Mouse (Mus musculus): ENCODE measurements around the gene Ppan.

The Ppan gene

GRCm38 (mm10) chr9:20887704-20888385, at the start of gene Ppan:
Ppan (plus strand) TSS chr9:20888175.
- peak; percentile 91 for DNase-seq (ENCODE audit: low spot score)

- no peak for DNase-seq (ENCODE audit: low spot score)
These were observed 49.0 kb upstream of the Ppan start for GRCm38 (mm10) chr9:20838931-20839330.

DNA sequence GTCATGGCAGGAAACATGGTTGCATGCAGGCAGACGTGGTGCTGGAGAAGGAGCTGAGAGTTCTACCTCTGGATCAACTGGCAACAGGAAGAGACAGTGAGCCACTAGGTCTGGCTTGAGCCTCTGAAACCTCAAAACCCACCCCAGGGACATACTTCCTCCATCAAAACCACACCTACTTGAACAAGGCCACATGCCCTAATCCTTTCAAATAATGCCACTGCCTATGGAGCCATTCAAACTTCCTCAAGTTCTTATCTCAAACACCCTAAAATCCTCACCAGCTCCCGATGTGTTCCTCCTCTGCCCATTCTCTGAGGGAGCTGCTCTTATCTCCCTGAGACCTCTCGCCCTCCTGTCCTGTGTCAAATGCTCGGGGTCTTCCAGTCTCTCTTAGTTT, 45.8 kb upstream of the Ppan start:
- no peak for DNase-seq (ENCODE audit: low spot score)

- no peak for DNase-seq (ENCODE audit: low spot score)
These were observed 45.3 kb upstream of the Ppan start for GRCm38 (mm10) chr9:20842670-20843069.

GRCm38 (mm10) chr9:20850179-20850578, 37.8 kb upstream of the Ppan start:
- DNase-seq (ENCODE audit: low spot score) = no peak

DNA sequence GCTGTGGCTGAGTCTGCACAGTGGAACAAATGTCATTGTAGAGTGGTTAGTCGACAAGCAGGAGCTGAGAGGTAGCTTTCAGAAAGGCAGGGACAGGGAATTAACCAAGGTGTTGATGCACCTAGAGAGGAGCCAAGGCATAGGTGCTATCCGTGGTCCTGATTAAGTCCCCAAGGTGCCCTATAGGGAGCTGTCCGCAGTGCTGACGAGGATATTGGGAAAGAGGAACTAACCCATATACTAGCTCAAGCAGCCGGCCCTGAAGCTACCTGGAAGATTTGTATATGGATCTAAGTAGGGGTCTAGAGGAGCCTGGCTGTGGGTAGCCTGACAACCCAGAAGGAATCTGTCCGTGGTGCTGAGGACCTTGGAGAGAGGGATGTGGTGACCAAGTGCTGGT, 30.8 kb upstream of the Ppan start:
- DNase-seq (ENCODE audit: low spot score) = peak; percentile 52

- DNase-seq (ENCODE audit: low spot score) = no peak
These were observed 28.0 kb upstream of the Ppan start for GRCm38 (mm10) chr9:20859926-20860325.

DNA sequence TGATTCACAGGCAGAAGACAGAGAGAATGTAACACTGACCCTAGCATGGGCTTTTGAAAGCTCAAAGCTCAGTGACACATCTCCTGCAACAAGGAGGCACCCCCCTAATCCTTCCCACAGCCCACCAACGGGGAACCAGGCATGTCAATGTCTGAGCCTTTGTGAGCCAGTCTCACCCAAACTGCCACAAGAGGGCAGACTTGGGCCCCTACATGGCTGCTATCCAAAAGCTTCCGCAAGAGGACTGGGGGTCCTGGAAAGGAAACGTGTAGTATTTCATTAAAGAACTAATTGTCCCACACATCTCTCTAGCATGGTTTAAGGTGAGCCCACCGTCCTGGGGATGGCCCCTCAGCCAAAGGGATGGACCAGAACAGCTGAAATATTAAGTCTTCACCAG, 26.2 kb upstream of the Ppan start:
- no peak for DNase-seq (ENCODE audit: low spot score)

- DNase-seq (ENCODE audit: low spot score) = no peak
These were observed 25.8 kb upstream of the Ppan start for GRCm38 (mm10) chr9:20862225-20862624.

DNA sequence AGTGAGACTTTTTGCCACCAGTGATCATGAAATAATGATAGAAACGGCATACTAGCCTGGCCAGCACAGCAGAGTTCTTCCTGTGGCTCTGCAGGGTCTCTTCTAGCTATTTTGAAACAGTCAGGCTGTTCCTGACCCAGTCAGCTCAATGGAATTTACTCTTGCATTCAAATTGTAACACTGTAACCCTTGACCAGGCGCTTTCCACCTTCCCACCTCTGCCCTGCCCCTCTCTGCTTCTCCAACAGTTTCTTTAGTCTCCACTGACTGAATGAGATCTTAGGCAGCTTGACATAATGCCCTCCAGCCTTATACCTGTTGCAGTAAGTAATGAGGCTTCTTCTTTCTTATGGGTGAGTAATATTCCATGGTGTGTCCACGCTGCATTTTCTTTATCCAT, 21.1 kb upstream of the Ppan start:
- no peak for DNase-seq (ENCODE audit: low spot score)

DNA sequence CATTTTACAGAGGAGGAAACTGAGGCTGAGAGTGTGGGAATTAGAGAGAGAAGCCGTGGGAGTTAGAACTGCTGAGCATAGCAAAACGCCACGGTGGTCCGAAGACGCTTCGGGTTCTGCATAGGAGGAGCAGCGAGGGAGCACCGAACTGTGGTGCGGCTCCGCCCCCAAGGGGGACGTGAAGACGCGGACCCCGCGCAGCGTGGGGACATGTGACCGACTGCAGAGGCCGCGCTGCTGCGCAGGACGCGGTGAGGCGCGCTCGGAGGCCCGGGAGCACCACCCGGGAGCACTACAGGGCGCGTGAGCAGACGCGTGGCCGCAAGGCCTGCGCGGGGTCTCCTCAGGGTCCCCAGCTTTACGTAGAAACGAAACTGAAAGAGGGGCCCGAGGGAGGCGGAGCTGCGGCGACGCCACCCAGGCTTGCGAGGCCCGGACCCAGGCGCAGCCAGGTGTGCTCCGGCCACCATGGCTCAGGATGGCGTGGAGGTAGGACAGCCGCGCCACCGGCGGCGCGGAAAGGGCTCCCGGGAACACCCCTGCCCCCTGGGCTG, 19.4 kb upstream of the Ppan start, which contains the start of gene A230050P20Rik:
Gene A230050P20Rik (plus strand): TSS at position 195 of the 554 bp plus-strand sequence.
- DNase-seq (ENCODE audit: low spot score) = peak; percentile 46

DNA sequence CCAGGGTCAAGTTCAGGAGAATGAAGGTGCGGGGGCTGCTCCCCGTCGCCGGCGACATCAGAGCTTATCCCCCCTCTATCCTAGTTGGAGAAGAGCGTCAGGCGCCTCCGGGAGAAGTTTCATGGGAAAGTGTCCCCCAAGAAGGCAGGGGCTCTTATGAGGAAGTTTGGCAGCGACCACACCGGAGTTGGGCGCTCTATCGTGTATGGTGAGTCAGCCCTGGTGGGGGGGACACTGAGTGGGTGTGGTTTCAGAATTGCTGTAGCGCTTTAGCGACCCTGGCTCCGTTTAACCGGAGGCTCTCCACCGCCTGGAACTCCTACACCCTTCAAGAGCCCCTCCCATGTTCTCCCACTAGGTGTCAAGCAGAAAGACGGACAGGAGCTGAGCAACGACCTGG, 18.7 kb upstream of the Ppan start:
- no peak for DNase-seq (ENCODE audit: low spot score)

DNA sequence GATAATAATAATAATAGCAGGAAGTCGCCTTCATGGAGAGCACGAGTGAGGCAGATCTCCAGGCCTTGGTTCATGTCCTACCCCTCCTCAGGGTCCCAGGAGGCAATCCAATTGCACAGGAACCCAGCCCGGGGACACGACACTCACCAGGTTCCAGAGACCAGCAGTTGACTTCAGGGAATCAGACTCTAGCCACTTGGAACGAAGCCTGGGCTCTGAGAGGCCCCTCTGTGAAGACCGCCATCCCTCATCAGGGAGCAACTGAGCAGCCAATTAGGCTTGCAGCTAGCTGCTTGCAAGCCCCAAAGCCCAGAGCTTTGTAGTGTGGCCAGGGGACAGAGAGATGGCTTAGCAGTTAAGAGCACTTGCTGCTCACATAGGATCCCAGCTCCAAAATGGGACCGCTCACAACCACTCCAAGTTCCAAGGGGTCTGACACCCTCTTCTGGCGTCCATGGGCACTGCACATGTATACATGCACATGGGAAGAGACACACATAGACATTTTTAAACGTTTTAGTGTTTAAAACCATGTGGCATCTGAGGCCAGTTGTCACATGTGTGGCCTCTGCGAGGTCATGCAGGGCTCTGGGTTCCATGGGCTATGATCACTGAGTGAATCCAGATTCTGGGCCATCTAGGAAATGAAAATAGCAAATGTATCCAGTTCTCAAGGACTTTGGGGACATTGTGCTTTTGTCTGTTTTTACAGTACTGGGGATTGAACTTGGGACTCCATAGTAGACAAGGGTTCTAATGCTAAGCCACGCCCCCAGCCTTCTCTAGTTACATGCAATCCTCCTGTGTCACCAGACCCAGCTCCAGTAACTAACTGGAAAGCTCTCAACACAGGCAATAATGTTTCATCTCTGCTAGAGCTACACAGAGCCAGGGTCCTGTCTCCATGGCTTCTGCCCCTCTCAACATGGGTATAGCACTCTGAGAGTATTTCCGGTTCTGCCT, 17.5 kb upstream of the Ppan start:
- DNase-seq (ENCODE audit: low spot score) = no peak

DNA sequence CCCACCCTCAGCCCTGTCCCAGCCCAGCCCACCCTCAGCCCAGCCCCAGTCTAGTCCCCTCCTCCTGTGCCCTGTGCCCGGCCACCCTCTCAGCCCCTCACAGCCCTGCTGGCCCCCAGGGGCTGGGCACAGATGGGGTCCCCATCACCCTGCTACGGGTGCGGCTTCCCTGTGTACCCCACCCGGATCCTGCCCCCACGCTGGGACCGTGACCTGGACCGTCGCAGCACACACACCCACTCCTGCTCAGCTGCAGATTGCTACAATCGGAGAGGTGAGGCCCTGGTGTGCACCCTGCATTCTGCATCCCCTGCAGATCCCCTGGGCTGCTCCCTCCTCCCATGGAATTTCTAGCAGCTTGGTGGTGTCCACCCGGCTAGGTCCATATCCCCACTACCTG, 15.0 kb upstream of the Ppan start:
- no peak for DNase-seq (ENCODE audit: low spot score)

- no peak for DNase-seq (ENCODE audit: low spot score)
These were observed 14.5 kb upstream of the Ppan start for GRCm38 (mm10) chr9:20873521-20873920.

- DNase-seq (ENCODE audit: low spot score) = no peak
These were observed 12.8 kb upstream of the Ppan start for GRCm38 (mm10) chr9:20875021-20875790.

- no peak for DNase-seq (ENCODE audit: low spot score)
These were observed 11.5 kb upstream of the Ppan start for GRCm38 (mm10) chr9:20876318-20877117.

DNA sequence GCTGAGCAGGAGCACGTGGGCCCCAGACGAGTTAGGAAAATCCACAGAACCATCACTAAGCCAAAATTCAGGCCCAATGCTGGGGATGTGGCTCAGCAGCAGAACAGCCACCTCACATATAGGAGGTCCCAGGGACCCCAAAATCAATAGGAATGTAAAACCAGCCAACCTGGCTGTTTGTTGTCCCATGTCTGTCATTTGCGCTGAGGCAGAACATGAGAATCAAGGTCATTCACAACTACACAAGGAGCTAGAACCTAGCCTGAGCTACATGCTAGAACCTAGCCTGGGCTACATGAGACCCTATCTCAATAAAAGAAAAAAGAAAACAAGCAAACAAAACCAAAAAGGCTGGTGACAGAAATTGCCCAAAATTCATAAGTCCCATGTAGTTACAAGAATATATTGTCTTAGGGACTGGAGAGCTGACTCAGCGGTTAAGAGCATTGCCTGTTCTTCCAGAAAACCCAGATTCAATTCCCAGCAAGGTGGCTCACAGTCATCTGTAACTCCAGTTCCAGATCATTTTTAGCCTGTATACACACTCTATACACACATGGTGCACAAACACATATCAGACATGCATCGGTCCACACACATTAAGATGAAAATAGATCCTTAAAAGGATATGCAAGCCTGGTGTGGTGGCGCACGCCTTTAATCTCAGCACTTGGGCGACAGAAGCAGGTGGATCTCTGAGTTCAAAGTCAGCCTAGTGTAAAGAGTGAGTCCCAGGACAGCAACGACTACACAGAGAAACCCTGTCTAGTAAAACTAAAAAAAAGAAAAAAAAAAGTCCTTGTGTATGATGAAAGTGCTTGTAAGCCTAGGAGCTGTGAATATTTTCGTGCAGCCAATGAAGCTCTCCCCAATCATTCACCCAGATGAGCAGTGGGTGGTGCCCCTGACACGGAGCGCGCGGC, 10.6 kb upstream of the Ppan start:
- DNase-seq (ENCODE audit: low spot score) = no peak

DNA sequence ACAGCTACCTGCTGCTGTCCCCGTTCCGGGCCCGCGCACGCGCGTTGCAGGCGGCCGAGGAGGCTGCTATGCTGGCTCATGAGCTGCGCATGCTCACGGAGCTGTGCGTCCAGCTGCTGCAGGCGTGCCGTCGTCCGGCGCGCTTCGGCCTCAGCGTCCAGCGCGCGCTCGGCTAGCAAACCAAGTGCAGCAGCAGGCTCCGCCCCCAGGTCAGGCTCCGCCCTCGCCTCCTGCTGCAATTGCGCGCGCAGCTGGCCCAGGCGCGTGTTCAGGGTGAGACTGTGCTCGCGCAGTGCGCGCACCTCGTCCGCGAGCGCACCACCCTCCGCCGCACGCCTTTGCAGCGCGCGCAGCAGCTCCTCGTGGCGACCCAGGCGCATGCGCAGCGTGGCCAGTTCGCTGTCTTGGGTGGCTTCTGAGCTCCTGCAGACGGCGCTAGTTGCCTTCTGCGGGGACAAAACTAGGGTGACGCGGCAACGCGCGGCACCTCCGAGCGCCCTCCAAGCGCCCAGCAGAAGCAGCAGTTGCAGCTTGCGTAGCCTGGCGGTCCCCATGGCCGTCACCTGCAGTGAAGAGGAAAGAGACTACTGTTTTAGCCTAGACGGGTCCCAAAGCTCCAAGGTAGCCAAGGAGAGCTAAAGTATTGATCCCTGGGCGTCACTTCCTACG, 9.8 kb upstream of the Ppan start:
- peak; percentile 100 for DNase-seq (ENCODE audit: low spot score)

GRCm38 (mm10) chr9:20878710-20879065, 9.3 kb upstream of the Ppan start:
- DNase-seq (ENCODE audit: low spot score) = no peak
